Mouse (Mus musculus): Measurements from ENCODE around the gene Dnajb11.

DNA sequence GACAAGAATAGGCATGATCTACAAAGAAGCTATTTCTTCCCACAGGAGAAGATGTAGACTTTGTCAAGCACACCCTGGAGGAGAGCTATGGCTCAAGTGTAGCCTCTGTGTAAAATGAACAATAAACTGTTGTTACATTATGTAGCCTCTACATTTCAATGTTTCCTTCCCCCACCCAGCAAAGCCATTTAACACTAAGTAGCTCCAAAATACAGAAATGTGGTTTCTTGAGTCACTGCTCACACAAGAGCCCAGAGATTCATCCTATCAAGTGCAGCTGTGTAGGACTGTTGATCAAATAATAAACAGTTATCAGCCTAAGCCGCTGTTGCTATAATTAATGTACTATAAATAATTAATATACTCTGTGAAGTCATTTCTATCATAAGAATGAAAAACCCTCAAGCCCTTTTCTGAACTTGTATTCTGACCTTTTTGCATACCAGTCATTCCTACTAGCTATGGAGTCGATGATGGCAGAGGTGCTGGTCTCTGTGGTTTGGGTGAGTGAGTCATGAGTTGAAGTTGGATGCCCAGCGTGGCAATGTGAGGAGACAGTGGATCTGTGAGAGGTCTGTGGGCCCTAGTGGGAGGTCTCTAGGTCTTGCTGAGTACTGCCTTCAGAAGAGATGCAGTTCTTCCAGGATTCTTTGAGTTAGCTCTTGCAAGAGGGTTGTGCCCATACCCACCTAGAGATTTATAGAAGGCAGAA lies 18.3 kb upstream of the Dnajb11 start:
- TF ChIP-seq POLR2A (IDR thresholded peaks at IDR 0.05; ENCODE audit: extremely low read depth, insufficient read depth, low read length) = no peak
- TF ChIP-seq CTCF (IDR thresholded peaks at IDR 0.05; ENCODE audit: low read depth, low read length) = no peak

All from liver, adult 2 months (tissue).